Mouse (Mus musculus) Patski (cell line): Measurements from ENCODE around the gene Kbtbd12. TPM values are rescaled to one million over a fixed set of nuclear protein-coding genes. Genes with fewer than 3 reads are reported as not detected.

Experiments
- ATAC-seq: fragments of 100-300 bp; one replicate; pipeline ENCODE4 v1.8.0; 2021
- CTCF ChIA-PET: fragments of 350-600 bp; sonication (Branson Sonifier 250); formaldehyde crosslinking; loops from one replicate; lab custom pipeline; 2022; ENCODE audit warnings: inconsistent platforms; lab: Charles Lee
- POLR2A ChIA-PET: fragments of 350-600 bp; sonication (Branson Sonifier 250); formaldehyde crosslinking; loops from one replicate; lab custom pipeline; 2022; ENCODE audit warnings: antibody characterized with exemption, inconsistent platforms; lab: Charles Lee
- DNase-seq: peaks from one replicate; pipeline ENCODE4 v3.0.0-alpha.2; 2011; ENCODE audit warnings: low read depth, low spot score
- H3K27me3 ChIP-seq: fragments of 371-371 bp; one replicate; pipeline ENCODE4 v1.5.1; 2021
- CTCF ChIP-seq: fragments of 100-300 bp; IDR thresholded peaks from one replicate; pipeline ENCODE4 v1.5.1; 2021
- in situ Hi-C: fragments of 300-500 bp; cut with MboI; formaldehyde crosslinking; loops from 3 replicates; pipeline ENCODE4 v1.11.1; 2018; ENCODE audit warnings: low pct_unique_long_range_greater_than_20kb, mixed read lengths
- polyA plus RNA-seq: library from polyadenylated mRNA; unstranded; gene quantifications from one replicate; pipeline ENCODE4 v1.2.3, GENCODE M21; 2021

The Kbtbd12 gene
- polyA plus RNA-seq, 1 experiment from 2014 or later = 0.53 TPM

- no peak for TF ChIP-seq CTCF
- DNase-seq (no peak), ATAC-seq (no peak)
- ChIA-PET CTCF (no interaction called here), POLR2A (no interaction called here)
- H3K27me3 ChIP-seq = peaks cover 15% of the 10 kb centered on the region
- in situ Hi-C loops = no loop called here
Measured at GRCm38 (mm10) chr6:88627317-88627811, 10.4 kb downstream of the Kbtbd12 start.

GRCm38 (mm10) chr6:88626912-88627311 is 10.8 kb downstream of the Kbtbd12 start:
- CTCF ChIA-PET = no interaction called here
- POLR2A ChIA-PET = no interaction called here
- in situ Hi-C loops = no loop called here
- peaks cover 18% of the 10 kb centered on the region for H3K27me3 ChIP-seq
- ATAC-seq (no peak), DNase-seq (no peak)
- TF ChIP-seq CTCF = no peak

GRCm38 (mm10) chr6:88626462-88626861 is 11.3 kb downstream of the Kbtbd12 start:
- POLR2A ChIA-PET = no interaction called here
- TF ChIP-seq CTCF = no peak
- CTCF ChIA-PET = no interaction called here
- DNase-seq = no peak
- in situ Hi-C loops = no loop called here
- peaks cover 23% of the 10 kb centered on the region for H3K27me3 ChIP-seq
- ATAC-seq = no peak

GRCm38 (mm10) chr6:88621816-88622481 is 15.8 kb downstream of the Kbtbd12 start:
- in situ Hi-C loops = no loop called here

GRCm38 (mm10) chr6:88619542-88619941 is 18.2 kb downstream of the Kbtbd12 start:
- in situ Hi-C loops = no loop called here
- DNase-seq = no peak
- peaks cover 39% of the 10 kb centered on the region for H3K27me3 ChIP-seq
- ChIA-PET POLR2A (no interaction called here), CTCF (no interaction called here)
- ATAC-seq = no peak
- TF ChIP-seq CTCF = no peak

More at GRCm38 (mm10) chr6:88621816-88622481, 15.8 kb downstream of the Kbtbd12 start:
- TF ChIP-seq CTCF = no peak
- ATAC-seq (no peak), DNase-seq (no peak)
- peaks cover 39% of the 10 kb centered on the region for H3K27me3 ChIP-seq
- CTCF ChIA-PET = interaction anchor here (1.0 to 1.3 kb wide), 3 partner anchors 10 to 27 kb away, joined by 3 to 4 read pairs (median 4); no protein-coding TSS in a partner anchor
- POLR2A ChIA-PET = no interaction called here

GRCm38 (mm10) chr6:88615352-88615751 is 22.4 kb downstream of the Kbtbd12 start:
- no peak for TF ChIP-seq CTCF
- POLR2A ChIA-PET = no interaction called here
- CTCF ChIA-PET = no interaction called here
- peaks cover 15% of the 10 kb centered on the region for H3K27me3 ChIP-seq
- ATAC-seq = no peak
- in situ Hi-C loops = no loop called here
- no peak for DNase-seq

GRCm38 (mm10) chr6:88606417-88606816 is 31.3 kb downstream of the Kbtbd12 start:
- ChIA-PET CTCF (interaction anchor here (1.4 kb wide), 1 partner anchor 17 kb away, joined by 6 read pairs; no protein-coding TSS in a partner anchor), POLR2A (no interaction called here)
- no peaks in the 10 kb centered on the region for H3K27me3 ChIP-seq
- in situ Hi-C loops = no loop called here
- ATAC-seq = no peak
- DNase-seq = no peak
- TF ChIP-seq CTCF = no peak

GRCm38 (mm10) chr6:88605715-88606114 is 32.0 kb downstream of the Kbtbd12 start:
- ChIA-PET POLR2A (no interaction called here), CTCF (interaction anchor here (1.4 kb wide), 1 partner anchor 17 kb away, joined by 6 read pairs; no protein-coding TSS in a partner anchor)
- DNase-seq (no peak), ATAC-seq (no peak)
- in situ Hi-C loops = no loop called here
- no peak for TF ChIP-seq CTCF
- no peaks in the 10 kb centered on the region for H3K27me3 ChIP-seq

GRCm38 (mm10) chr6:88605235-88605634 is 32.5 kb downstream of the Kbtbd12 start:
- DNase-seq = no peak
- H3K27me3 ChIP-seq = no peaks in the 10 kb centered on the region
- POLR2A ChIA-PET = no interaction called here
- no peak for TF ChIP-seq CTCF
- CTCF ChIA-PET = no interaction called here
- no peak for ATAC-seq
- in situ Hi-C loops = no loop called here

GRCm38 (mm10) chr6:88596108-88596507 is 41.6 kb downstream of the Kbtbd12 start:
- POLR2A ChIA-PET = no interaction called here
- CTCF ChIA-PET = no interaction called here
- no peak for TF ChIP-seq CTCF
- DNase-seq (no peak), ATAC-seq (no peak)
- in situ Hi-C loops = no loop called here
- H3K27me3 ChIP-seq = no peaks in the 10 kb centered on the region

GRCm38 (mm10) chr6:88592367-88592766 is 45.4 kb downstream of the Kbtbd12 start:
- no peak for ATAC-seq
- CTCF ChIA-PET = interaction anchor here (2.1 kb wide), 1 partner anchor 234 kb away, joined by 5 read pairs; no protein-coding TSS in a partner anchor
- no peak for DNase-seq
- no peak for TF ChIP-seq CTCF
- in situ Hi-C loops = no loop called here
- POLR2A ChIA-PET = no interaction called here
- H3K27me3 ChIP-seq = no peaks in the 10 kb centered on the region
